Comparison of ENCODE assay signal across 13 mouse cellular contexts in genomic region chr7:29044302-29044701, GRCm38 (mm10).
DNase-seq lines count a peak whose midpoint lies in the region; ATAC-seq and TF ChIP-seq lines count a peak whose summit lies in the region.
"Had no signal": no experiment of that assay in that cellular context is flagged by ENCODE, and none has a peak within 500 bp of the region (broad histone marks: within the 10 kb centered on the region; RNA-seq: fewer than 3 reads in every experiment).

No protein-coding gene starts in this region.

- 47% methylated on average over 9 of the region's 9 CpGs for WGBS in lung, embryonic 14.5 days
- whole genome bisulfite sequencing in macrophage (ENCODE audit: missing documents), result 87% methylated on average over 9 of the region's 9 CpGs
- WGBS in stomach, embryonic 16.5 days, result 60% methylated on average over 9 of the region's 9 CpGs

- no peak overlapping the region for H3K27ac ChIP-seq in lung, embryonic 14.5 days (ENCODE audit: low read depth)
- H3K27ac ChIP-seq in macrophage, result peak overlapping the region; percentile 62; the same call in 1 of the 2 replicates
- 0 out of 2 replicates have a peak overlapping the region, but pooled peaks have one; percentile 84 for H3K27ac ChIP-seq in stomach, embryonic 16.5 days (ENCODE audit: low read length)
- H3K27ac ChIP-seq: embryonic facial prominence, embryonic 13.5 days had no signal

- H3K79me2 ChIP-seq in macrophage (ENCODE audit: inconsistent target), result no peaks in the 10 kb centered on the region

- H3K4me1 ChIP-seq in lung, embryonic 14.5 days (ENCODE audit: insufficient read depth), result peaks cover 9% of the 10 kb centered on the region
- H3K4me1 ChIP-seq in stomach, embryonic 16.5 days (ENCODE audit: control insufficient read depth, insufficient read depth, low read length), result peaks cover 36% of the 10 kb centered on the region

- peak; percentile 43 to 51 for DNase-seq in cerebellum, postnatal 10 days
- no peak for DNase-seq in cerebellum, postnatal 25 days
- peak; percentile 24 for DNase-seq in lung, embryonic 14.5 days
- no peak for DNase-seq in lung, postnatal 10 days
- no peak for DNase-seq in layer of hippocampus, postnatal 36 days
- DNase-seq in right cerebral cortex, adult 18-20 months, result no peak
- DNase-seq: gastrocnemius, postnatal 14 days; heart, postnatal 36 days; lung, adult 18-20 months had no signal

- no peak overlapping the region for H3K4me3 ChIP-seq in lung, embryonic 14.5 days (ENCODE audit: low read depth, low read length)
- no peak overlapping the region for H3K4me3 ChIP-seq in macrophage (ENCODE audit: inconsistent target)
- no peak overlapping the region for H3K4me3 ChIP-seq in stomach, embryonic 16.5 days (replicated peaks; ENCODE audit: low read length)
- H3K4me3 ChIP-seq: embryonic facial prominence, embryonic 13.5 days; myocyte had no signal

- H3K36me3 ChIP-seq in lung, embryonic 14.5 days (ENCODE audit: insufficient read depth), result no peaks in the 10 kb centered on the region
- H3K36me3 ChIP-seq in macrophage (ENCODE audit: inconsistent target), result no peaks in the 10 kb centered on the region
- no peaks in the 10 kb centered on the region for H3K36me3 ChIP-seq in stomach, embryonic 16.5 days (ENCODE audit: control insufficient read depth, insufficient read depth, low read length)
- H3K36me3 ChIP-seq: embryonic facial prominence, embryonic 13.5 days had no signal

- no peak for ATAC-seq in lung, embryonic 14.5 days (ENCODE audit: insufficient read depth)
- no peak for ATAC-seq in stomach, embryonic 16.5 days (ENCODE audit: insufficient read depth, low FRiP score)

- no peaks in the 10 kb centered on the region for H3K27me3 ChIP-seq in lung, embryonic 14.5 days (ENCODE audit: insufficient read depth, low read length)
- H3K27me3 ChIP-seq in stomach, embryonic 16.5 days (ENCODE audit: control insufficient read depth, insufficient read depth, low read length), result no peaks in the 10 kb centered on the region
- H3K27me3 ChIP-seq: embryonic facial prominence, embryonic 13.5 days had no signal

- H3K4me2 ChIP-seq in lung, embryonic 14.5 days, result peak overlapping the region; percentile 33; the same call in 1 of the 2 replicates
- 0 out of 2 replicates have a peak overlapping the region, but pooled peaks have one; percentile 46 for H3K4me2 ChIP-seq in stomach, embryonic 16.5 days (ENCODE audit: low read depth, low read length)

- no peaks in the 10 kb centered on the region for H3K9me3 ChIP-seq in lung, embryonic 14.5 days (ENCODE audit: low read depth, low read length)
- no peaks in the 10 kb centered on the region; the same call in 1 of the 2 replicates for H3K9me3 ChIP-seq in stomach, embryonic 16.5 days (replicated peaks; ENCODE audit: control insufficient read depth, low read length)
- H3K9me3 ChIP-seq: embryonic facial prominence, embryonic 13.5 days had no signal

- H3K9ac ChIP-seq in lung, embryonic 14.5 days, result no peak overlapping the region
- no peak overlapping the region for H3K9ac ChIP-seq in stomach, embryonic 16.5 days (ENCODE audit: low read length)

- TF ChIP-seq CTCF in lung, embryonic 14.5 days (IDR thresholded peaks at IDR 0.05; ENCODE audit: low read depth), result no peak

Comparison
In these comparisons a context has a peak if more than half of its experiments do, and no peak if none do; other contexts are left out.
1. DNase-seq: peak in cerebellum, postnatal 10 days (2 of 2) and lung, embryonic 14.5 days (single experiment); none in cerebellum, postnatal 25 days (0 of 2), lung, postnatal 10 days (single experiment), layer of hippocampus, postnatal 36 days (0 of 2) and right cerebral cortex, adult 18-20 months (single experiment).